Mouse (Mus musculus): ENCODE measurements at regions not wholly inside any gene's neighbourhood (a gene's known extent, or its start where the extent isn't known, plus 50 kb on each side); places are given as distances from the start of the nearest gene placed in this dataset.

- ATAC-seq = no peak
Measured at GRCm38 (mm10) chr5:29870537-29870936, 134.8 kb upstream of the Gm5129 start.

- ATAC-seq = no peak
Measured at GRCm38 (mm10) chr5:29875451-29875850, 137.5 kb upstream of the Il6 start.

GRCm38 (mm10) chr5:29887267-29887841 lies 125.6 kb upstream of the Il6 start:
- ATAC-seq = no peak

GRCm38 (mm10) chr5:29892344-29892743 lies 120.6 kb upstream of the Il6 start:
- ATAC-seq = no peak

- no peak for ATAC-seq
Measured at GRCm38 (mm10) chr5:29892861-29893260, 120.1 kb upstream of the Il6 start.

GRCm38 (mm10) chr5:29893829-29894228 lies 119.1 kb upstream of the Il6 start:
- ATAC-seq = peak; percentile 23

- ATAC-seq = no peak
Measured at GRCm38 (mm10) chr5:29894606-29895595, 118.0 kb upstream of the Il6 start.

GRCm38 (mm10) chr5:29897617-29898016 lies 115.3 kb upstream of the Il6 start:
- ATAC-seq = no peak

GRCm38 (mm10) chr5:29901716-29902115 lies 111.2 kb upstream of the Il6 start:
- ATAC-seq = peak; percentile 78

- ATAC-seq = no peak
Measured at GRCm38 (mm10) chr5:29920295-29920694, 92.6 kb upstream of the Il6 start.

- no peak for ATAC-seq
Measured at GRCm38 (mm10) chr5:29925527-29925926, 87.4 kb upstream of the Il6 start.

GRCm38 (mm10) chr5:29927594-29927993 lies 85.3 kb upstream of the Il6 start:
- ATAC-seq = no peak

- no peak for ATAC-seq
Measured at GRCm38 (mm10) chr5:29929381-29929780, 83.5 kb upstream of the Il6 start.

GRCm38 (mm10) chr5:29947225-29947624 lies 65.7 kb upstream of the Il6 start:
- ATAC-seq = no peak

- ATAC-seq = no peak
Measured at GRCm38 (mm10) chr5:29948161-29948560, 64.8 kb upstream of the Il6 start.

- ATAC-seq = no peak
Measured at GRCm38 (mm10) chr5:29950456-29951170, 62.3 kb upstream of the Il6 start.

- ATAC-seq = no peak
Measured at GRCm38 (mm10) chr5:29951381-29952350, 61.2 kb upstream of the Il6 start.

Data from activated CD4-positive, CD25-positive, alpha-beta regulatory T cell, adult 4 months (primary cell).